Mouse (Mus musculus) right cerebral cortex, postnatal 4 days (tissue): ENCODE measurements at regions not wholly inside any gene's neighbourhood (a gene's known extent, or its start where the extent isn't known, plus 50 kb on each side); places are given as distances from the start of the nearest gene placed in this dataset.

Experiments used
- DNase-seq: peaks from one replicate; pipeline ENCODE4 v3.0.0-alpha.2; 2022

GRCm38 (mm10) chr16:73108021-73108452 is 799.9 kb downstream of the Robo1 start:
- DNase-seq, result no peak

- no peak for DNase-seq
Observed at GRCm38 (mm10) chr16:73107608-73108007, 799.5 kb downstream of the Robo1 start.

GRCm38 (mm10) chr16:73105496-73105895 is 797.4 kb downstream of the Robo1 start:
- peak; percentile 65 for DNase-seq

- DNase-seq, result no peak
Observed at GRCm38 (mm10) chr16:73100273-73100672, 792.2 kb downstream of the Robo1 start.

GRCm38 (mm10) chr16:73098760-73099159 is 790.7 kb downstream of the Robo1 start:
- no peak for DNase-seq

GRCm38 (mm10) chr16:73097176-73097575 is 789.1 kb downstream of the Robo1 start:
- no peak for DNase-seq

GRCm38 (mm10) chr16:73096091-73097083 is 788.3 kb downstream of the Robo1 start:
- DNase-seq, result no peak
